Mouse (Mus musculus): ENCODE data around the gene Armh2. TPM values are rescaled to one million over a fixed set of nuclear protein-coding genes. Genes with fewer than 3 reads are reported as not detected.
A peak's percentile ranks its signal among the peaks of the same experiment; 100 is the strongest.
"Not testable (repeated sequence)": the region's sequence is repeated elsewhere in the genome, so short reads cannot be mapped to it uniquely, and the experiment has no call there.

Armh2 gene
- total and polyA plus RNA-seq, 3 experiments: 0.19 TPM; not detected in 2

DNA sequence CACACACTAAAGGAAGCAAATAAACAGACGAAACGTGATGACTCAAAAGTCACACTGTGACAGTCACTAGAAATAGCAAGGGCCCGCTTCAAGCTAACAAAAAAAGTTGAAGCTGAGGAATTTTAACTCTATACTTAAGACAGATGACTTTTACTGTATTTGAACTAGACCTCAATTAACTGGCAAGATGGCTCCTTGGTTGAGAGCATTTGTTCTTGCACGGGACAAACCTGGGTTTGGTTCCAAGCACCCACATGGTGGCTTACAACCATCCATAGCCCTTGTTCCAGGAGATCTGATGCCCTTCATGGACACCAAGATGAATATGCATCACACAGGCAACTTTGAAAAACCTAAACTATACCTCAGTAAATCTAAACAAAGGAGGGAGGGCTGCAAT, 21.2 kb downstream of the Armh2 start:
- Histone ChIP-seq H3K9ac (ENCODE audit: control insufficient read depth, low read depth, low read length, poor library complexity, severe bottlenecking) (peak overlapping the region; percentile 96), H3K27ac (ENCODE audit: control insufficient read depth, low read depth, low read length) (peak overlapping the region; percentile 73), H3K4me1 (ENCODE audit: control insufficient read depth in 1 of 2, insufficient read depth in 2 of 2, low read length in 2 of 2) (peaks cover 0 to 22% of the 10 kb centered on the region in 2 experiments; a peak in 3 of 4 replicates), H3K9me3 (replicated peaks; ENCODE audit: insufficient read depth, low read length) (no peaks in the 10 kb centered on the region), H3K4me3 (ENCODE audit: control insufficient read depth in 1 of 2, insufficient read depth in 1 of 2, low read depth in 2 of 2, low read length in 2 of 2) (peak overlapping the region; percentile 55 to 85), H3K36me3 (ENCODE audit: control insufficient read depth in 1 of 2, insufficient read depth in 2 of 2, low read length in 2 of 2) (peaks cover 12 to 37% of the 10 kb centered on the region in 2 experiments), H3K79me2 (ENCODE audit: control insufficient read depth, insufficient read depth, low read length, poor library complexity) (peaks cover 26% of the 10 kb centered on the region), H3K27me3 (ENCODE audit: control insufficient read depth in 1 of 2, insufficient read depth in 2 of 2, low read length in 2 of 2) (no peaks in the 10 kb centered on the region)
- no peak for TF ChIP-seq UBTF (IDR thresholded peaks at IDR 0.05; ENCODE audit: borderline replicate concordance, insufficient read depth, low read depth, low read length)
- TF ChIP-seq MAX (IDR thresholded peaks at IDR 0.05; ENCODE audit: low read length): peak; percentile 8; the same call in 1 of the 2 replicates
- no peak for DNase-seq (ENCODE audit: low read depth, low spot score)

DNA sequence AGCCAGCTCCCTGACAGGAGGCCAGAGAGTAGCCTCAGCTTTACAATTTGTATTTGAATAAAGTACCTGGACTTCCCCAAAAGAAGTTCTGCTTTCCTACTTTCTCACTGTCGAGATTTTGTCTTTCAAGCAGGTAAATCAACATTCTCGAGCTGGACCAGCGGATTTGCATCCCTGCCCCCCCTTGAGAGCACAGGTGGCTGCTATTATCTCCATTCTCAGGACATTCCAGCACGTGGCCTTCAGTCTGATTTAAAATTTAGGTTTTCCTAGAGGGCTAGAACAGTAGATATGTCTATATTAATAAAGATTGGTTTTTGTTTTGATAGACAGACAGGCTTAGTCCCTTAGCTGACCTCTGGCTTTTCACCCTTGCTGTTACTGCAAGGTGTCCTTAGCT, 26.8 kb downstream of the Armh2 start:
- not testable (repeated sequence) for H3K79me2 ChIP-seq (ENCODE audit: control insufficient read depth, insufficient read depth, low read length, poor library complexity); H3K36me3 ChIP-seq (ENCODE audit: control insufficient read depth in 1 of 2, insufficient read depth in 2 of 2, low read length in 2 of 2); H3K9me3 ChIP-seq (replicated peaks; ENCODE audit: insufficient read depth, low read length); DNase-seq (ENCODE audit: low read depth, low spot score); H3K9ac ChIP-seq (ENCODE audit: control insufficient read depth, low read depth, low read length, poor library complexity, severe bottlenecking); H3K27me3 ChIP-seq (ENCODE audit: control insufficient read depth in 1 of 2, insufficient read depth in 2 of 2, low read length in 2 of 2); H3K4me3 ChIP-seq (ENCODE audit: control insufficient read depth in 1 of 2, insufficient read depth in 1 of 2, low read depth in 2 of 2, low read length in 2 of 2); H3K4me1 ChIP-seq (ENCODE audit: control insufficient read depth in 1 of 2, insufficient read depth in 2 of 2, low read length in 2 of 2); H3K27ac ChIP-seq (ENCODE audit: control insufficient read depth, low read depth, low read length)

DNA sequence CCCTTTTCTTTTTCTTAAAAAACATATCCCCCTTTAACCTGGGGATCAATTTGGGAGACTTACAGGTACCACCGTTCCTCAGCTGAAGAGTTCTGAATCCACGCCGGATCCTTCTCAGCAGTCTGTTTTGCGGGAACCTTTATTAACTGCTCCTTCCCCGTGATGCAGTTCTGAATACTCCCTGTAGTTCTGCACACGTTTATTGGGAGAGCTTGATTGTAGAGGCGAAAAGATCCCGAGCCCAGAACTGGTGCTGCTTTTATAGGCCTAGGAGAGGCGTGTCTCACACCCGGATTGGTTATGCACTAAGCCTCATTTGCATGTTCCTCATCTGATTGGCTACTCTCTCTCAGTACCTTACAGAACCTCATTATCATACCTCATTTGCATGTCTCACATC, 30.4 kb downstream of the Armh2 start:
- not testable (repeated sequence) for H3K27ac ChIP-seq (ENCODE audit: control insufficient read depth, low read depth, low read length); H3K36me3 ChIP-seq (ENCODE audit: control insufficient read depth in 1 of 2, insufficient read depth in 2 of 2, low read length in 2 of 2); H3K9ac ChIP-seq (ENCODE audit: control insufficient read depth, low read depth, low read length, poor library complexity, severe bottlenecking); H3K9me3 ChIP-seq (replicated peaks; ENCODE audit: insufficient read depth, low read length); H3K4me1 ChIP-seq (ENCODE audit: control insufficient read depth in 1 of 2, insufficient read depth in 2 of 2, low read length in 2 of 2); H3K79me2 ChIP-seq (ENCODE audit: control insufficient read depth, insufficient read depth, low read length, poor library complexity); H3K4me3 ChIP-seq (ENCODE audit: control insufficient read depth in 1 of 2, insufficient read depth in 1 of 2, low read depth in 2 of 2, low read length in 2 of 2); H3K27me3 ChIP-seq (ENCODE audit: control insufficient read depth in 1 of 2, insufficient read depth in 2 of 2, low read length in 2 of 2)
- TF ChIP-seq POLR2A (IDR thresholded peaks at IDR 0.05; ENCODE audit: control insufficient read depth in 1 of 2, insufficient read depth in 1 of 2, low read depth in 1 of 2, low read length in 2 of 2, poor library complexity in 1 of 2): peak in 1 of 2 experiments; percentile 66; a peak in 2 of 4 replicates
- peak; percentile 79 for TF ChIP-seq ZMIZ1 (IDR thresholded peaks at IDR 0.05; ENCODE audit: low read depth, low read length)
- TF ChIP-seq TBP (IDR thresholded peaks at IDR 0.05; ENCODE audit: low read depth, low read length): peak; percentile 92
- peak; percentile 54 for TF ChIP-seq NELFE (IDR thresholded peaks at IDR 0.05; ENCODE audit: low read depth, low read length)
- peak; percentile 55 for DNase-seq (ENCODE audit: low read depth, low spot score)

DNA sequence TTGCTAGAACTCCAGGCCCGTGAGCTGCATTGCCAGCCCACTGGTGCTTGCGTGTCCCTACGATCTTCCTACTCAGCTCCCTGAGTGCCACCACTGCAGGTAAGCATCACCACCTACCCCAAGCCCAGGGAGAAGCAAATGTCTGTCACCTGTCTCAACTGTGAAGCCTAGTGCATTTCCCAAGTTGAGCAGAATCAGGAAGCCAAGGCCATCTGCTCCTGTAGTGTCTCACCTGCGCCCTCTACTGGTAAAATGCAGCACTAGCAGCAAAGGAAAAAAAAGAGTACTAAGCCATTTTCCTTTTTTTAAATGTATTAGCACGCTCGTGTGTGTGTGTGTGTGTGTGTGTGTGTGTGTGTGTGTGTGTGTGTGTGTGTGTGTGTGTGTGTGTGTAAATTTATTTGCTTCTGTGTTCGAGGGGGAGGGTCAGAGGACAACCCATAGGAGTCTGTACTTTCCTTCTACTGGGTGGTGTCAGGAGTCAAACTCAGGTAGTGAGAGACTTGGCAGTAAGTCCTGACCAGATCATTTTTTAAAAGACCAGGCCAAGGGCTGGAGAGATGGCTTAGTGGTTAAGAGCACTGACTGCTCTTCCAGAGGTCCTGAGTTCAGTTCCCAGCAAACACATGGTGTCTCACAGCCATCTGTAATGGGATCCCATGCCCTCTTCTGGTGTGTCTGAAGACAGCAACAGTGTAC, 35.3 kb downstream of the Armh2 start:
- H3K9ac ChIP-seq (ENCODE audit: control insufficient read depth, low read depth, low read length, poor library complexity, severe bottlenecking): peak overlapping the region; percentile 53
- H3K9me3 ChIP-seq (replicated peaks; ENCODE audit: insufficient read depth, low read length): no peaks in the 10 kb centered on the region
- H3K36me3 ChIP-seq (ENCODE audit: control insufficient read depth in 1 of 2, insufficient read depth in 2 of 2, low read length in 2 of 2): no peaks in the 10 kb centered on the region
- H3K79me2 ChIP-seq (ENCODE audit: control insufficient read depth, insufficient read depth, low read length, poor library complexity): no peaks in the 10 kb centered on the region
- peak; percentile 87 for DNase-seq (ENCODE audit: low read depth, low spot score)
- no peaks in the 10 kb centered on the region; a peak in 1 of 4 replicates for H3K4me1 ChIP-seq (ENCODE audit: control insufficient read depth in 1 of 2, insufficient read depth in 2 of 2, low read length in 2 of 2)
- H3K27ac ChIP-seq (ENCODE audit: control insufficient read depth, low read depth, low read length): no peak overlapping the region
- H3K27me3 ChIP-seq (ENCODE audit: control insufficient read depth in 1 of 2, insufficient read depth in 2 of 2, low read length in 2 of 2): no peaks in the 10 kb centered on the region; a peak in 1 of 4 replicates
- H3K4me3 ChIP-seq (ENCODE audit: control insufficient read depth in 1 of 2, insufficient read depth in 1 of 2, low read depth in 2 of 2, low read length in 2 of 2): peak overlapping the region; percentile 27 to 50; a peak in 3 of 4 replicates
- TF ChIP-seq SMC3 (IDR thresholded peaks at IDR 0.05; ENCODE audit: low read depth, low read length) (peak; percentile 86), MEF2A (IDR thresholded peaks at IDR 0.05; ENCODE audit: extremely low read depth, insufficient replicate concordance, low read depth, low read length, poor library complexity, severe bottlenecking) (no peak), TBP (IDR thresholded peaks at IDR 0.05; ENCODE audit: low read depth, low read length) (peak; percentile 94), NELFE (IDR thresholded peaks at IDR 0.05; ENCODE audit: low read depth, low read length) (no peak), ZMIZ1 (IDR thresholded peaks at IDR 0.05; ENCODE audit: low read depth, low read length) (no peak), E2F4 (IDR thresholded peaks at IDR 0.05; ENCODE audit: borderline replicate concordance, low read depth, low read length) (no peak), ZC3H11A (IDR thresholded peaks at IDR 0.05; ENCODE audit: low read depth, low read length) (peak; percentile 67), BHLHE40 (IDR thresholded peaks at IDR 0.05; ENCODE audit: borderline replicate concordance, low read depth, low read length) (no peak), MYC (IDR thresholded peaks at IDR 0.05; ENCODE audit: low read depth, low read length) (peak; percentile 37; the same call in 1 of the 2 replicates), MYB (IDR thresholded peaks at IDR 0.05; ENCODE audit: low read depth, low read length) (no peak), ZKSCAN1 (IDR thresholded peaks at IDR 0.05; ENCODE audit: low read depth, low read length) (no peak), ELF1 (IDR thresholded peaks at IDR 0.05; ENCODE audit: low read depth, low read length) (0 out of 2 replicates have a peak, but pooled peaks have one; percentile 47), UBTF (IDR thresholded peaks at IDR 0.05; ENCODE audit: borderline replicate concordance, insufficient read depth, low read depth, low read length) (no peak), EP300 (IDR thresholded peaks at IDR 0.05; ENCODE audit: low read depth in 1 of 2, low read length in 2 of 2) (no peak), TAL1 (IDR thresholded peaks at IDR 0.05; ENCODE audit: low read length) (no peak), MXI1 (IDR thresholded peaks at IDR 0.05; ENCODE audit: low read depth, low read length) (no peak)
